Mouse (Mus musculus) layer of hippocampus, postnatal 14 days (tissue): ENCODE results near the gene Hfe2. TPM values are rescaled to one million over a fixed set of nuclear protein-coding genes. Genes with fewer than 3 reads are reported as not detected.

Source experiments
- DNase-seq, 2 experiments: peaks; one replicate each; pipeline ENCODE4 v3.0.0; 2021 to 2022; ENCODE audit warnings: low spot score in 2 of 2, mixed read lengths in 1 of 2
- total RNA-seq, 2 experiments: library from RNA; stranded (reverse); gene quantifications; 2 replicates each; pipeline ENCODE4 v1.2.3; 2021

The Hfe2 gene
- total RNA-seq, 2 experiments from 2014 or later: 0.16 TPM; not detected in 1

- no peak for DNase-seq
Observed at GRCm38 (mm10) chr3:96571896-96572698, 47.1 kb downstream of the Hfe2 start.

- DNase-seq: no peak
Observed at GRCm38 (mm10) chr3:96573611-96574511, 48.9 kb downstream of the Hfe2 start.

GRCm38 (mm10) chr3:96575272-96575984 is 50.5 kb downstream of the Hfe2 start:
- no peak for DNase-seq

GRCm38 (mm10) chr3:96576005-96576658 is 51.2 kb downstream of the Hfe2 start:
- no peak for DNase-seq

- peak; percentile 71 to 79 for DNase-seq
Observed at GRCm38 (mm10) chr3:96576690-96577541, 51.9 kb downstream of the Hfe2 start, which contains the start of gene Gm16253. Gene Gm16253, plus strand, starts transcription at chr3:96576984.

GRCm38 (mm10) chr3:96577566-96577965 is 52.6 kb downstream of the Hfe2 start:
- no peak for DNase-seq

Other genes starting within 250 kb of the Hfe2 start
- 1 to 10 TPM; 2.3 to 2.5 TPM for gene Fcgr1, start 231.2 kb upstream of the Hfe2 start, total RNA-seq
- not detected for gene BC107364, start 72.9 kb upstream of the Hfe2 start, total RNA-seq
- gene Txnip, start 32.8 kb downstream of the Hfe2 start, total RNA-seq: 10 to 100 TPM; 48.3 to 49.8 TPM
- gene Gm16253, start 51.8 kb downstream of the Hfe2 start, total RNA-seq: not detected
- gene Polr3gl, start 69.0 kb downstream of the Hfe2 start, total RNA-seq: 10 to 100 TPM; 26.7 to 29.7 TPM
- gene Ankrd34a, start 71.5 kb downstream of the Hfe2 start, total RNA-seq: 10 to 100 TPM; 45.9 to 51.8 TPM
- gene Lix1l, start 76.0 kb downstream of the Hfe2 start, total RNA-seq: 10 to 100 TPM; 31.6 to 32.8 TPM
- gene Rbm8a, start 104.8 kb downstream of the Hfe2 start, total RNA-seq: 10 to 100 TPM; 51.9 to 52.5 TPM
- 10 to 100 TPM; 48.1 to 49.8 TPM for gene Pex11b, start 110.2 kb downstream of the Hfe2 start, total RNA-seq
- under 1 TPM; 0.10 to 0.44 TPM for gene Gm42957, start 110.3 kb downstream of the Hfe2 start, total RNA-seq
- gene Itga10, start 120.4 kb downstream of the Hfe2 start, total RNA-seq: 1 to 10 TPM; 1.1 to 2.5 TPM
- 1 to 10 TPM; 6.4 to 6.5 TPM for gene Ankrd35, start 145.0 kb downstream of the Hfe2 start, total RNA-seq
- 10 to 100 TPM; 28.1 to 30.0 TPM for gene Pias3, start 171.2 kb downstream of the Hfe2 start, total RNA-seq
- gene Nudt17, start 183.4 kb downstream of the Hfe2 start, total RNA-seq: 10 to 100 TPM; 12.1 to 14.6 TPM
- 10 to 100 TPM; 25.5 to 26.3 TPM for gene Polr3c, start 202.5 kb downstream of the Hfe2 start, total RNA-seq
- 10 to 100 TPM; 59.6 to 60.9 TPM for gene Rnf115, start 202.5 kb downstream of the Hfe2 start, total RNA-seq